Mouse (Mus musculus) cerebellum, adult 8-10 months (tissue): ENCODE results near the gene Pla2g6.

Experiments
- DNase-seq: peaks from one replicate; pipeline ENCODE4 v3.0.0; 2022

Pla2g6 gene

DNA sequence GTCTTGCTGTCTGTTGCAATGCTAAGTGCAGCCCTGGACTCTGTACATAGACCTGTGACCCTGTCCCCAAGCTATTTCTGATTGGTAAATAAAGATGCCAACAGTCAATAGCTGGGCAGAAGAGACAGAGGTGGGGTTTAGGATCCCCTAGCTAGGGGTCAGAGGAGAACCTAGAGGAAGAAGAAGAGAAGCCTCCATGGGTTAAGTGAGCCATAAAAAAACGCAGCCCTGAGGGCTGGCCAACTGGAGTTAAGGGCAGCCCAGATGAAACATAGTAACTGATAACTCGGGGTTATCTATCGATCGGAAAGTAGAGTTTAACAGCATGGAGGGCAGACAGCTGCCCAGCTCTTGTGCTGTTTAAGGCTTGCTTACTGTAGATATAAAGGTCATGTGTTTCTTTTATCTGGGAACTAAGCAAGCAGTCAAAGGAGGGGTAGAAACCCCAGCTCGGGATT, 6.4 kb downstream of the Pla2g6 start:
- DNase-seq: no peak

DNA sequence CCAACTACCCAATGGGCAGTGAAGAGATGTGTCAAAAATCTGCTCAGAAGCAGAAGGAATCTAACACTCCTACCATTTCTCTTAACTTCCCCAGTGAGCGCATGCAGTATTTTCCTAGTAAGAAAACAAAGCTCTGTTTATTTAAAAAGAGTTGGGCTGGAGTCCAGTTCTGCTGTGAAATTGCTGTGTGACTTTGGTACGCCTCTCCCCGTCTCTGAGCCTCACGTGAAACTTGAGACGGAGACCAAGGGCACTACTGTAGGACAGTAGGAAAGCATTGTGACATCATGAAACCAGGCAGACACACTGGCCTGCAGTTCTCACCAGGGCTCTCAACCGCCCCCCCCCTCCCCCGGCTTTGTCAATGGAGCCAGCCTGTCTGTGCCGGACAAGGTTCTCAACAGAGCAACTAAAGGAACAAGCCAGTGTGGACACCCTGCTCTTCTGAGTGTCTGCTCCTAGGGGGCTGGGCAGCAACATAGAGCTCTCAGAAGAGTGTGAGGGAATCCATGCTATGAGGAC, 14.3 kb downstream of the Pla2g6 start:
- no peak for DNase-seq

GRCm38 (mm10) chr15:79307861-79308260, 20.3 kb downstream of the Pla2g6 start:
- DNase-seq: no peak

DNA sequence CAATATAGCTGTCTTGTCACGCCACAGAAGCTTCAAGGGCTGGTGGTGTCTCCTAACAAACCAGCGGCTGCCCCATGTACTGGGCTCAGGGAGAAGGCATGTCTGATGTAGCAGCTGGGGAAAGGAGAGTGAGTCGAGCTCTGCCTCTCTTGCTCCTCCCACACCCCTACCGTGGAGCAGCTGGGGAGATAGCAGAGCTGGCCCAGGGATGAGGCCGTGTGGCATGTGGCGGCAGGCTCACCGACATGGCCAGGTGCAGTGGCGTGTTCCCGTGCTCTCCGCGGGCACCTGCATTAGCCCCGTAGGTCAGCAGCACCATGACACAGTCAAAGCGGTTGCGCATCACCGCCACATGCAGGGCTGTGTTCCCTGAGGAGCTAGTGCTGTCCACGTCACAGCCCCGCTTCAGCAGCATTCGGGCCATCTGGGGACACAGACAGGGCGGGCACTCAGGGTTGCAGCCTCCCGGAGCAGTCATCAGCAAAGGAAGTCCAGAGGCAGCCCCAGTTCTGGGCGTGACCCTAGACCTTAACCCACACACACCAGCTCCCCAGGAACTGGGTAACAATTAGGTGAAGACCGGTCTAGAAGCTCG, 22.1 kb downstream of the Pla2g6 start:
- DNase-seq: no peak

- DNase-seq: no peak
Observed at GRCm38 (mm10) chr15:79304832-79305231, 23.4 kb downstream of the Pla2g6 start.

- no peak for DNase-seq
Observed at GRCm38 (mm10) chr15:79303725-79304124, 24.5 kb downstream of the Pla2g6 start.

GRCm38 (mm10) chr15:79299563-79300155, 28.5 kb downstream of the Pla2g6 start:
- DNase-seq: no peak

DNA sequence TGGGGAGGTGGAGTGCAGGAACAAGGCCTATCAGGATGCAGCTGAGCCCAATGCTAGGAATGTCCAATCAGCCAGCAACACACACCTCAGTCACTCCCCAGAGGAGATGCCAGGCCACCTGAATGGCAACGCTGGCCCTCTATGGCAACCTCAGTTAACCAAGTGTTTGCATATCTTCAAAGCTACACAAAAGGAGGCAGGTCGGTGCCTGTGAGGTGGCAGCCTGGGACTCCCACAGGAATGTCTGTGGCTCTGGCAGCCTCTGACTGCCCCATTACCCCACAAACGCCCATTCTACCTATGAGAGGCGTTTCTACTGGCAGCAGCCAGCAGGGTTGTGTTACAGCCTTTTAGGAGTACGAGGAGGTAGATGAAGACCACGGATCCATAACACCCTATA, 29.6 kb downstream of the Pla2g6 start:
- DNase-seq: no peak

GRCm38 (mm10) chr15:79292779-79293178, 35.4 kb downstream of the Pla2g6 start:
- DNase-seq: no peak

DNA sequence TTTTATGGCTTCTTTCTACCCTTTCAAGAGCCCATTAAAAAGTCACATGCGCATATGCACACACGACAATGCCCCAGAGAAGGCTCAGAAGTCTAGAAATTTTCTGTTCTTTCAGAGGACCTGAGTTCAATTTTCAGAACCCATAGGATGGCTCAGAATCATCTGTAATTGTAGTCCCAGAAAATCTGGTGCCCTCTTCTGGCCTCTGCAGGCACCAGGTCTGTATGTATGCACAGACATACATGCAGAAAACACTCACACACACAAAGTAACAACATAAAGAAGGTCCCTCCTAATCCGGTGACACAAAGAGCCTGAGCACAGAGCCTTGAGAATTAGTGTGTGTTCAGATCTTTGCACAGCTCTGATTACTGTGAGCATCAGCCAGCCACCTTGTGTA, 37.9 kb downstream of the Pla2g6 start:
- no peak for DNase-seq

DNA sequence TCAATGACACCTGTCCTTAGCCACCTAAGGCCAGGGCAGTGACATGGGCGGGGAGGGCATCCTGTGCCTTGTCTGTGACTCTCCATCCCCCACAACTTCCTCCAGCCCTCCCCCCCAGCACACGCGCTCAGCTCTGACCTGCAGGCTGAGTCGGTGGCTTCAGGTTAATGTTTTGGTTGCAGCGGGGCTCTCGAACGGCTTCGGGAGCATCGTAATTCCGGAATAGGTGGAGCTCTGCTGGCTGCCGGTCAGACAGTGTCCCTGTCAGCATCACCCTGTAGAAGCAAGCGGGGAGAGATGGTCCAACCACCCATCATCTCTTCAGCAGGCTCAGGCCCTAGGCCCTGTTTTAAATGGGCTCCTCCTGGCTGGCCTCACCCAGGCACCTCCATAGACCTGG, 38.7 kb downstream of the Pla2g6 start:
- DNase-seq: no peak

GRCm38 (mm10) chr15:79288387-79288786, 39.8 kb downstream of the Pla2g6 start:
- no peak for DNase-seq

- DNase-seq: no peak
Observed at GRCm38 (mm10) chr15:79287091-79287490, 41.1 kb downstream of the Pla2g6 start.

DNA sequence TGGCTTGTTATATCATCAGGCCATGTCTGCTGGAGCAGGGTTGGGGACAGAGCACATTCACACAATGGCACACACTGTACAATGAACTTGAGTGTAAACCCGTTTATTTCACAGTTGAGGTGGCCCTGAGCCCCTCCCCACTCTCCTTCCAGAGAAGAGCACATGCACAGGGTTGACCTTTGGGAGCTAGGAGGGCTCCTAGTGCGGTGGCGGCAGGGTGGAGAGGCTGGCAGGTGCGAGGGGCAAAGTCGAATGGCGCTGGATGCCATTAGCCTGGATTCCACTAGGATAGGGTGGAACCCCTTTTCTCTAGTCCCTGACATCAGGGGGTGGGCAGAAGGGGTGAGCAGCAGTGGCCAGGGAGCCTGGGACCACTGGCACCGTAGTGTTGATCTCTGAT, 42.0 kb downstream of the Pla2g6 start:
- DNase-seq: no peak

- DNase-seq: no peak
Observed at GRCm38 (mm10) chr15:79285399-79285798, 42.8 kb downstream of the Pla2g6 start, which contains the start of gene Baiap2l2. TSS of gene Baiap2l2 (minus strand) at chr15:79285537.

DNA sequence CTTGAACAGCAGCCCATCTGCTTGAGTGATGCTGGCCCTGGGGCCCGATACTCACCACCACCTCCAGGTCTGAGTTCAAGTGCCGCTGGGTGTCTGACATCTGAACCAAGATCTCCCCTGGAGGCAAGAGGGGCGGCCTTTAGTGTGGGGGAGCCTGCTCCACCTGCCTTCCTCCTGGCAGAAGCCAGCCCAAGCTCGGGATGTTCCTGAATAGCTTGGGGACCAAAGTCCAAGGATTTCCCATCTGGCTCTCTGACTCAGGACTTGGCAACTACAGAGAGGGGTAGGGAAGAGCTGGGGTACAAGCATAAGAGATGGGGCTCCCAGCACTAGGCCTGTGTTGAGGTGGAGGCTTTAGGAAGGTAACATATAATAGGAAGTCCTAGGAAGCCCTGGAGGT, 44.8 kb downstream of the Pla2g6 start:
- no peak for DNase-seq

DNA sequence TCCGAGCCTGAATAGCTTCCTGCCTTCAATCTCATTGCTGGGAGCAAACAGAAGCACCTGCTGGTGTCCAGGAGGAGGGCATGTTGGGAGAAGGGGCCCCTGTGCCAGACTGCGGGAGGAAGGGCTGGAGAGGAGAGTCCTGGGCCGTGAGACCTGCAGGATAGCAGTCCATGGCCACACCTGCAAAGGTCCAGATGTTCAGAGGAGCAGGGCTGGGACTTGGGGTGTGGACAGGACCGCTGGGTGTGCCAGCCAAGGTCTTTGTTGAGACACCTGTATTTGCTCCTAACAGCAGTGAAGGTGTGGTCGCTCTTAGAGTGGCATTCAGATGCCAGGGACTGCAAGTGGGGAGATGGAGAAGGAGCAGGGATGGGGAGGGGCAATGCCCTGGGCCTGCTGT, 45.8 kb downstream of the Pla2g6 start:
- DNase-seq: no peak

DNA sequence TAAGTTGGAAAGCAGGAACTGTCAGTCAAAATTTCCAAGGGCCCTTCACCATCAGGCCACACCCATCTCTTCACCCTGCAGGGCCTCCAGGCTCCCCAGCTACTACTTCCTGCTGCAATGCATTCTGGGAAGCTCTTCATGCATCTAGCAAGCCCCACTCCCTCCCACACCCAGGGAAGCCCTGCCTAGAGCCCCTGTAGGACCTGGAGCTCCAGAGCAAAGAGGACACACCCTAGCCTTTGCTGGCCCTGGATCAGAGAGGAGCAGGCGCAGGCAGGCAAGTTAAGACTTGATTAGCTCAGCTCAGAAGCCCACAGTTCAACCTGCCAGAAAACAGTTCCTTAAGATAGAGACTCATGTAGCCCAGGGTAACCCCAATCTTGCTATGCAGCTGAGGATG, 46.8 kb downstream of the Pla2g6 start:
- DNase-seq: no peak

DNA sequence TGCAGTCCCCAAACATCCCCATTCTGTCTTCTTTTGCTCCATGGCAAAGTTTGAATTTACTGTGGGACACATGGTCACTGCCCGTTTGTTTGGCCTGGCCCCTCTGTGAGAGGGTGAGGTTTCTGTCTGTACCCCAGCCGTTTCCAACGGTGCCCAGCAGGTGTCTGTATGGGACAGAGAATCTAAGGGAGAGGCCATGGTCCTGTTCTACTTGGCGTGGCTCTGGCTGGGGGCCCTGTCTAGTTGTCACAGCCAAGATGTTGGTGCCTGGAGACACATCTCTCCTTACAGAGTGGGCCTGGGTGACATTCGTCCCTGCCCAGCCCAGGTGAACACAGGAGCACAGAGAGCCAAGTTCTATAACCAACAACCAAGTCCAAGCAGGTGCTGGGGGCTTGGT, 47.3 kb downstream of the Pla2g6 start:
- no peak for DNase-seq

DNA sequence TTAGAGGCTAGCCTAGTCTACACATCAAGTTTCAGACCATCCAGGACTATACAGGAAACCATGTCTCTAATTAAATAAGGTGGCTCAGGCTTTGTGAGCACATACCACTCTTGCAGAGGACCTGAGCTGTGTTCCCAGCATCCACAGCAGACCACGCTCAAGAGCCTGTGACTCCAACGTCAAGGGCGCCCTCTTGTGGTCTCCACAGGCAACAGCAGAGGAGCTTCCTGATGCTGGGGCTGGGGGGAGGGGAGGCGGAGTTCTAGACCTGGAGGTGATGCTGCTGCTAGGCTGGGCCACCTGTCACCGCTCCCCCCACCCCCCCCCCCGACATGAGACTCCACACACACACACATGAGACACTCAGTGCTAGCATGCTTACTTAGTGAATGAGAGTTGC, 48.0 kb downstream of the Pla2g6 start:
- DNase-seq: no peak

DNA sequence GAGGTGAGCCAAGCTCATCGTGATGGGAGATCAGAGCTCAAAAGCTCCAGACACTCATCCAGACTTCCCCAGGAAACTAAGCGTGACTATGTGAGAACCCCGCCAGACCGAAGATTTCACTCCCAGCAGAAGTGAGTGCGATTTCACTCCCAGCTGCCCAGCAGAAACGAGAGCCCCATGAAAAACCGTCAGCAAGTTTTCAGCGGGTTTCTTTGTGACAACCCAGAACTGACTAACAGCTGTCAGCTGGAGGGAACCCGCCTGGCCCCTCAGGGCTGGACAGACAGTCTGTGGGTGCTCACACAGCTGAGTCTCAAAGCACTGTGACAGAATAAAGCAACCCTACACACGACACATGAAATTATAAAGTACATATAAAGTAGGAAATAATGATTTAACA, 50.5 kb downstream of the Pla2g6 start:
- no peak for DNase-seq

DNA sequence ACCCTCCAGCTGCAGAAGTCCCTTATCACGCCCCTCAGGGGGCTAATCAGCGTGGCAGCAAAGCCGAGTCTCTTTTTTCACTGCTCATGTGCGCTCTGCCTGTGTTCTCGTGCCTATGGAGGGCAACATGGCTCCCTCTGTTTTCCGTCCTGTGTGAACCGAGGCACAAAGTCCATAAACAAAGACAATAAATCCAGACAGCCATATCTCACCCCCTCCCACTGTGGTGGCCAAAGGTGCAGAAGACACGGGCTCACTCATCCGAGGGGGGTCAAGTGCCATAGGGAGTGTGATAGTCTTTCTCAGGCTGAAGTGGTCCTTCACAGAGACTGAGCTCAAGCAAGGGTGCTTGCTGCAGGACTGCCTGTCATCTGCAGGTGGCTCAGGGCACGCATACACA, 55.2 kb downstream of the Pla2g6 start:
- DNase-seq: no peak

GRCm38 (mm10) chr15:79271124-79271746, 57.0 kb downstream of the Pla2g6 start:
- no peak for DNase-seq
